Mouse (Mus musculus) myocyte (in vitro differentiated cells): ENCODE data around the gene Smim13. TPM values are rescaled to one million over a fixed set of nuclear protein-coding genes. Genes with fewer than 3 reads are reported as not detected.

Experiments
- H3K27me3 ChIP-seq: one replicate; pipeline ENCODE4 v1.6.1; 2011; ENCODE audit not compliant: control insufficient read depth, insufficient read depth, insufficient read length
- H3K36me3 ChIP-seq: one replicate; pipeline ENCODE4 v1.6.1; 2011; ENCODE audit not compliant: control insufficient read depth, insufficient read depth
- H3K4me2 ChIP-seq: one replicate; pipeline ENCODE4 v1.6.1; 2011; ENCODE audit warnings: low read depth, control low read depth
- H3K4me3 ChIP-seq: one replicate; pipeline ENCODE4 v1.5.1; 2011; ENCODE audit warnings: mild to moderate bottlenecking, control low read depth, moderate library complexity
- H3K79me2 ChIP-seq: one replicate; pipeline ENCODE4 v1.6.1; 2011; ENCODE audit not compliant: control insufficient read depth, insufficient read depth
- H3ac ChIP-seq: one replicate; pipeline ENCODE4 v1.6.1; 2011; ENCODE audit not compliant: control insufficient read depth, insufficient read length
- CEBPB ChIP-seq: IDR thresholded peaks from 2 replicates; pipeline ENCODE4 v1.6.1; 2011; ENCODE audit warnings: mild to moderate bottlenecking, moderate library complexity; ENCODE audit not compliant: poor library complexity, insufficient read depth, severe bottlenecking
- E2F4 ChIP-seq: IDR thresholded peaks from one replicate; pipeline ENCODE4 v1.6.1; 2011; ENCODE audit warnings: mild to moderate bottlenecking, control low read depth, moderate library complexity; ENCODE audit not compliant: insufficient read depth
- MAX ChIP-seq: IDR thresholded peaks from one replicate; pipeline ENCODE4 v1.6.1; 2011; ENCODE audit warnings: low read depth, mild to moderate bottlenecking, control low read depth
- MYOD1 ChIP-seq, 3 experiments: IDR thresholded peaks; one replicate each; pipeline ENCODE4 v1.6.1; 2011; ENCODE audit warnings: control low read depth in 2 of 3, low read depth in 2 of 3, mild to moderate bottlenecking in 2 of 3, moderate library complexity in 1 of 3; ENCODE audit not compliant: insufficient read length in 2 of 3, control insufficient read depth in 1 of 3
- MYOG ChIP-seq, 3 experiments: IDR thresholded peaks; one replicate each; pipeline ENCODE4 v1.6.1; 2011; ENCODE audit warnings: control low read depth in 2 of 3, low read depth in 2 of 3, mild to moderate bottlenecking in 2 of 3; ENCODE audit not compliant: insufficient read length in 2 of 3, control insufficient read depth in 1 of 3, insufficient read depth in 1 of 3
- POLR2A ChIP-seq: IDR thresholded peaks from one replicate; pipeline ENCODE4 v1.6.1; 2011; ENCODE audit warnings: low read depth, mild to moderate bottlenecking, control low read depth, moderate library complexity; ENCODE audit not compliant: insufficient read length
- POLR2AphosphoS2 ChIP-seq: IDR thresholded peaks from one replicate; pipeline ENCODE4 v1.6.1; 2011; ENCODE audit warnings: low read depth, control low read depth; ENCODE audit not compliant: insufficient read length
- REST ChIP-seq: IDR thresholded peaks from one replicate; pipeline ENCODE4 v1.6.1; 2011; ENCODE audit warnings: mild to moderate bottlenecking, control low read depth, moderate library complexity; ENCODE audit not compliant: insufficient read depth, insufficient read length
- SRF ChIP-seq: IDR thresholded peaks from one replicate; pipeline ENCODE4 v1.6.1; 2011; ENCODE audit warnings: low read depth; ENCODE audit not compliant: control insufficient read depth, insufficient read length
- TCF12 ChIP-seq: IDR thresholded peaks from one replicate; pipeline ENCODE4 v1.6.1; 2011; ENCODE audit warnings: mild to moderate bottlenecking, control low read depth; ENCODE audit not compliant: poor library complexity, insufficient read depth, severe bottlenecking
- TCF3 ChIP-seq: IDR thresholded peaks from one replicate; pipeline ENCODE4 v1.6.1; 2011; ENCODE audit warnings: low read depth, control low read depth; ENCODE audit not compliant: insufficient read length
- USF1 ChIP-seq: IDR thresholded peaks from one replicate; pipeline ENCODE4 v1.6.1; 2011; ENCODE audit warnings: low read depth, mild to moderate bottlenecking, control low read depth, moderate library complexity
- polyA plus RNA-seq: library from polyadenylated mRNA; unstranded; fragments of >200 nt; fragmentation: generic; extraction: Trizol; gene quantifications from one replicate; pipeline ENCODE4 v1.2.1, GENCODE M21; 2012; ENCODE audit warnings: missing spikeins

Gene Smim13
- polyA plus RNA-seq, 1 experiment: 11.1 TPM

DNA sequence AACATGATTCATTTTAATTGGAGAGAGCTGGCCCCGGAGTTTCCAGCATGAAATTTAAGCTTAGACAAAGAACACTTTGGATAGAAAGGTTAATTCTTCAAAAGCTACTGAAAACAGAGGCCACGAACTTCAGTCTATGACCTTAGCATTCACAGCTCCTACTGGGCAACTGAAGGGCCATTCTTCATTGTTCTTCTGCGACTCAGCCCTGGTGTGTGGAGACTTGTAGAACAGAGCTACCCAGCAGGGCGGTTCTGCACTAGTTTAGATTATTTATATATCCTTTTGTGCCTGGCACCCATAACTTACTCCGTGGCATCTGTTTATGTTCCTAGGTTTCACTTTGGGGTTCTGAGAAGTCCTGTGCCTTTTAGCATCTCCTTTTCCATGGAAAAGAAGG, 44.0 kb downstream of the Smim13 start:
- H3K36me3 ChIP-seq: no peaks in the 10 kb centered on the region
- H3K4me3 ChIP-seq: no peak overlapping the region
- TF ChIP-seq REST (no peak), TCF12 (no peak), E2F4 (no peak), USF1 (no peak), CEBPB (no peak), MYOG (IDR thresholded peaks at IDR 0.05; ENCODE audit: control insufficient read depth in 1 of 3, insufficient read depth in 1 of 3, insufficient read length in 2 of 3, low read depth in 2 of 3) (no peak), POLR2A (no peak), MAX (no peak), SRF (no peak), MYOD1 (IDR thresholded peaks at IDR 0.05; ENCODE audit: control insufficient read depth in 1 of 3, insufficient read length in 2 of 3, low read depth in 2 of 3) (no peak), POLR2AphosphoS2 (no peak), TCF3 (no peak)
- no peaks in the 10 kb centered on the region for H3K27me3 ChIP-seq
- H3K4me2 ChIP-seq: no peak overlapping the region
- no peaks in the 10 kb centered on the region for H3K79me2 ChIP-seq
- no peak overlapping the region for H3ac ChIP-seq

- H3K4me2 ChIP-seq: no peak overlapping the region
- no peak overlapping the region for H3K4me3 ChIP-seq
- H3K79me2 ChIP-seq: no peaks in the 10 kb centered on the region
- H3ac ChIP-seq: no peak overlapping the region
- TF ChIP-seq POLR2A (no peak), TCF3 (no peak), MAX (no peak), REST (no peak), USF1 (no peak), MYOD1 (IDR thresholded peaks at IDR 0.05; ENCODE audit: control insufficient read depth in 1 of 3, insufficient read length in 2 of 3, low read depth in 2 of 3) (no peak), TCF12 (no peak), CEBPB (no peak), MYOG (IDR thresholded peaks at IDR 0.05; ENCODE audit: control insufficient read depth in 1 of 3, insufficient read depth in 1 of 3, insufficient read length in 2 of 3, low read depth in 2 of 3) (no peak), POLR2AphosphoS2 (no peak), SRF (no peak), E2F4 (no peak)
- no peaks in the 10 kb centered on the region for H3K27me3 ChIP-seq
- H3K36me3 ChIP-seq: no peaks in the 10 kb centered on the region
Measured at GRCm38 (mm10) chr13:41295886-41296285, 46.2 kb downstream of the Smim13 start.

GRCm38 (mm10) chr13:41296396-41296795, 46.8 kb downstream of the Smim13 start:
- TF ChIP-seq TCF12 (no peak), CEBPB (no peak), MYOD1 (IDR thresholded peaks at IDR 0.05; ENCODE audit: control insufficient read depth in 1 of 3, insufficient read length in 2 of 3, low read depth in 2 of 3) (no peak), TCF3 (no peak), E2F4 (no peak), MYOG (IDR thresholded peaks at IDR 0.05; ENCODE audit: control insufficient read depth in 1 of 3, insufficient read depth in 1 of 3, insufficient read length in 2 of 3, low read depth in 2 of 3) (no peak), MAX (no peak), POLR2A (no peak), REST (no peak), USF1 (no peak), POLR2AphosphoS2 (no peak)
- Histone ChIP-seq H3K4me2 (no peak overlapping the region), H3K4me3 (no peak overlapping the region), H3ac (no peak overlapping the region), H3K36me3 (no peaks in the 10 kb centered on the region), H3K79me2 (no peaks in the 10 kb centered on the region), H3K27me3 (no peaks in the 10 kb centered on the region)

DNA sequence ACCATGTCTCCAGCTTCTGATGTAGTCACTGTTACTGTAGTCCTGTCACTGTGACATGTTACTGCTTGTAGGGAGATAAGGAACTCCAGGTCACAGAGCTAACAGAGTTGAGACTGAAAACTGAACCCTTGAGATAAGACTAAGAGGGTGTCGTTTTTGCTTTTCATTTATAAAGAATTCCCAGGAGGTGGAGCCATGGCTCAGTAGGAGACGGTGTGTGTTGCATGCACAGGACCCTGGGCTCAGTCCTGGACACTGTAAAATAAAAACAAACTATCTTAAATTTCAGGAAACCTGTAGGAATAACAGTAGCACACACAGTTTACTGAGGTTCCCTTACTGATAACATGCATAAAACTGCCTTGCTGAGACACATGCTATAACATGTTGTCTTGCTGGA, 48.9 kb downstream of the Smim13 start:
- Histone ChIP-seq H3K79me2 (no peaks in the 10 kb centered on the region), H3K4me2 (no peak overlapping the region), H3K36me3 (no peaks in the 10 kb centered on the region), H3K4me3 (no peak overlapping the region), H3K27me3 (no peaks in the 10 kb centered on the region), H3ac (no peak overlapping the region)
- TF ChIP-seq TCF12 (no peak), E2F4 (no peak), POLR2A (no peak), TCF3 (no peak), CEBPB (no peak), MYOG (IDR thresholded peaks at IDR 0.05; ENCODE audit: control insufficient read depth in 1 of 3, insufficient read depth in 1 of 3, insufficient read length in 2 of 3, low read depth in 2 of 3) (no peak), POLR2AphosphoS2 (no peak), REST (no peak), SRF (no peak), MAX (no peak), MYOD1 (IDR thresholded peaks at IDR 0.05; ENCODE audit: control insufficient read depth in 1 of 3, insufficient read length in 2 of 3, low read depth in 2 of 3) (no peak)
